Mouse (Mus musculus): ENCODE data around the gene Gm49396.
A peak's percentile ranks its signal among the peaks of the same experiment; 100 is the strongest.

Gene Gm49396

DNA sequence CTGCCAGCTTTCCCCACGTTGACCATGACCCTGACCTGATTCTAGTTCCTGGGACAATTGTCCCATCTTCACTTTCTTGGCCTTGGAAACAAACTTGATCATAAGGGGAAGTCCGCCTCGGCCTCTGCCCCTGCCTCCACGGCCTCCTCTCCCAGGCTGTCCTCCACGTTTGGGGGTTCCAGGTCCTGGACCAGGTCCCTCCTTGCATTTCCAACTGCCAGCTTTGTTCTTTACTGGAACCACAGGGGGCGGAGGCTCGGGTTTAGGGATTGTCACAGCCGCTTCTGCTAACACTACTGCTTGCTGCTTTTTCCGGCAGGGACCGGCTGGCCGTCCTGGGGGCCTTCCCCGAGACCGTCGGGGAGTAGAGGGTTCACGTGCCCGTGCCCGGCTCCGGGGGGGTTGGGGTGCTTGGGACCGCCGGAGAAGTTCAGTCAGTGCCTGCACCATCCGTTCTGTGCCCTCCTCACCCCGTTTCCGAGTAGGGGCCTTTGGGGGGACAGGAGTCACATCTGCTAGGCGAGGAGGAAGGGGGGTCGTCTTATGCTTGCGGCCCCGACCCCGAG lies 23.4 kb downstream of the Gm49396 start:
- no peak for DNase-seq (ENCODE audit: extremely low read depth, low read depth)

DNA sequence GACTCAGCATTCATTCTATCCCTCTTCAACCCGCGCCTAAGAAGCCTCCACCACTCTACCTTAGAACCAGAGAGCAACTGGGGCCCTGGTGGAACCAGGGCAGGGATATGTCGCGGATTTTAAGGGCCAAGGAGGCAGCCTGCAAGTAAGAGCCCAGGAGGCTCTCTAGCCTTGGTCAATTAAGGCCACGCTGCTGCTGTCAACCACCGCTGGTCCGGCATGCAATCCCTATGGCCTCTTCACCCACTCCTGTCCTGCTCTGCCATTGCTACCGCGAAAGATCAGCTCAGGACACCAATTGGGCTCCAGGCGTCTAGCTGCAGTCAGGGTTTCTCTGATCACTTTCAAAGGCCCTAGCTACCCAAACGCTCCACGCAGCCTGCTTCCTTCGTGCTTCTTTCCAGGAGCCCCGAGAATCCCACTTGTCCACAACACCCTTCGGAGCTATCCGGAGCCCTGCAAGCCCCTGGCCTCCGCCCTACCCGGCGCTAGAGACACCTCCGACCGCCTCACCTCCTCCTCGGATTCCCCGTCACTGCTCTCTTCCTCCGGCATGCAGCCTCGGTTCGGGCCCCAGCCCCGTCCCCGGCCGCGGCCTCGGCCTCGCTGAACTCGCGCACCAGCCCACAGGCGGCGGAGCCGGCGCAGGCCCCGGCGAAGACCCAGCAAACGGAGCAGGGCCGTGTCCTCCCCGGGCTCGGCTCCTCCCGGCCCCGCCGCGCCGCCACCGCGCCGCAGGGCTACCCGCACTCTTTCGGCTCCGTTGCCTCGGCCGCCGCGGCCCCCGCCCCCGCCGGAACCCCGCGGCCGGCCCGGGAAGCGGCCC lies 24.9 kb downstream of the Gm49396 start:
- no peak for DNase-seq (ENCODE audit: extremely low read depth, low read depth)

DNA sequence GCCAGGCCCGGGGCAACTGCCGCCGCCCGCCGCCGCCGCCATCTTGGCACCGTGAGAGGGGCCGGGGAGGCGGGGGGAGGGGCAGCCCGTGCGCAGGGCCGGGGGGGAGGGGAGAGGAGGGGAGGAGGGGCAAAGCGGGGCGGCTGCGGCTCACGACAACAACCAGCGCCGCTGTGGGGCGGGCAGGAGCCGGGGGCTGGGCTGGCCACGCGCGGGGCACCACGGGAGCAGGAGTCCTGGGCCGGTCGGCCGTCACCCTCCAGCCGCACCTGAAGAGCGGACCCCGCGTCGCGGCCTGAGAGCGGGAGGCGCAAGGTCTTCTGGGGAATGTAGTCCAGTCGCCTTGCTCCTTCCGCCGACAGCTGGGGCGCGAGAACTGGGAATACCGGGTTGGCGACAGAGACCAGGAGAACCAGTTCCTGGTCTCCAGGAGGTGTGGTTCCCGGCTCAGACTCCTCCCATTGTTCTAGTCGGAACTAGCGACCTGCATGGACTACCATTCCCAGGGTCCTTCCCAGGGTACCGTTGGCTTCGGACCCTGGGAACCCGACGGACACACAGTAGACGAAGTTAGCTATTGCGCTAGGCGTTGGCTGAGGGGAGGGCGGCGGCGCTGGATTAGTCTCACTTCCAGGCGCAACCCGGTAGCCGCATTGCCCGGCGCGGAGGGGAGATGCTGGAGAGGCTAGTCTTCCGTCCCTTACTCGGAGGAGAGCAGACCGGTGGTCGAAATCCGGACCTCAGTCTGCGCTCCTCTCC lies 25.7 kb downstream of the Gm49396 start, which contains the start of gene Kmt2b:
Gene Kmt2b, minus strand, starts transcription at position 51 of the 759 bp plus-strand sequence.
- DNase-seq (ENCODE audit: extremely low read depth, low read depth): peak; percentile 92

DNA sequence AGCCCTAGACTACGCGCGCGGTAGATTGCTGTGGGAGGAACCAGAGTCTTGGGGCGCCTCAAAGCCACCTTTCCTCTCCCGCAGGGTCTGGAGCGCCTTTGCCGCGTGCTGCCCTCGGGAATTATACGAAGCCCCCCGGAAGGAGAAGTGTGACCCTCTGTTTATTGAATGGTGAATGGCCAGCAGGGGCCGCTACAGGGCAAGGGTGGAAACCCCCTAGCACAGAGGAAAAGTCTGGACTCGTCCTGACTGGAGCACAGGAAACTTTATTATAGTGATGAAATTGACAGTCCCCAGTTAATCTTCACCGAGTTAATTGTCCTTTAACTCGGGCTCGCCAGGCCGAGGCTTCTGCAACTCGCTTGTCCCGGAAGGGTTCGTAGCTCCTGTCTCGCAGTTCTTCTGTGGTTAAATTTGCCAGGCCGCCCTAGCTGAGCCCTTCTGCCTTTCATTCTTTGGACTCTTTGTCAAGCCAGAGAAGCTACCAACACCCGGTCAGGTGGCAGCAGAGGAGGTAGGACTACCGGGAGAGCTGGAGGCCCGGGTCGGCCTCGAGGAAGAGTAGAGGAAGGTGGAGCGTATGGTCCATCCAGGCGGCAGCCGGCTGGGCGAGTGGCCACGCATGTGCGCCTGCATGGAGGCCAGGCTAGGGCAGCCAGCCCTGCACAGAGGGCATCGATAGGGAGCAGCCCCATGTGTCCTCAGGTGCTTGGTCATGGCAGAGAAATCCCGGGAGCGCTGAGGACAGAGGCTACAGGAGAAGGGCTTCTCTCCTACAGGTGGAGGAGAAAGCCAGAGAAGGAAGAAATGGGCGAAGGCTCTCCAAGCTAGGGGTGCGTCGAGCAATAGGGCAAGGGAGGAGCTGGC lies 26.5 kb downstream of the Gm49396 start:
- DNase-seq (ENCODE audit: extremely low read depth, low read depth): peak; percentile 57

DNA sequence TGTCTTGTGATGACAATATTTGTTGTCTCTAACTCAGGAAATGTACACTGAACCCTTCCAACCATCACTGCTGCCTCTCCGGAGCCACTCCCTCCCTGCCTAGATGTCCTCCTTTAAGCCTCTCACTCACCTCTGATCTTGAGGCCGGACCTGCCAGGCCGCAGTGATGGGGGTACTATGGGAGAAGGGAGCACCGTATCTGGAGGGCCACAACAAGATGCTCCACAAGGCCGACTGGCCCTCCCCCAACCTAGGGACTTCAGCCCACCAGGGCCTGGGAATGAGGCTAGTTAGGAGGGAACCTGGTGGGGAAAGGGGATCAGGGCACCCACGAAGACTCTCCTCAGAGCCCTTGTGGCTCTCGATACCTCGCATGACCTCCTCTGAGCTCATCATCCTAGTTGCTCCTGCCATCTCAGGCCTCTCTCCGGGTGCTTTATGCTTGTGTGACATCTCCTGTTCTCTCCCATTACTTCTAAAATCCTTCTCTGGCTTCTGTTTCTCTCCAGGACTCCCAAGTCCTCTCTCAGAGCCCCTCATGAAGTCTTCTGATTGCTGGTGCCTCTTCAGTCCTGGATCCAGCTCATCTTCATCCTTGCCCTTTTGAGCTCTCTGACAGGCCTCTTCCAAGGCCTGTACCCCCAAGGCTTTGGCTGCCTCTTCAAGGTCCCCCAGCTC lies 27.9 kb downstream of the Gm49396 start:
- DNase-seq (ENCODE audit: extremely low read depth, low read depth): no peak

DNA sequence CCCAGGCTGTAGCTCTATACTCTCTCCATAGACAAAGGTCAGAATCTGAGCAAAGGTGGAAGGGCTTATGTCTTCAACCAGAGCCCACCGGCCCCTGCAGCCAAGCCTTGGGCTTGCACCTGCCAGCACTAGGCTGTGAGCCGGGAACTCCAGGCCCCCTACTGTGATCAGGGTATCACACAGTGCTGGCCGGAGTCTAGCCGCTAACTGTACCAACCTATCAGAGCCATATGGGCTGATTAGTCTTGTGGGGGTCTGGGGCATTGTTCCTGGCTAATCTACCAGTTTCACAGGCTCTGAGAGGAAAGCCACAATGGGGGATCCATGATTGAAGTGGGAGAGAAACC lies 28.4 kb downstream of the Gm49396 start:
- no peak for DNase-seq (ENCODE audit: extremely low read depth, low read depth)

DNA sequence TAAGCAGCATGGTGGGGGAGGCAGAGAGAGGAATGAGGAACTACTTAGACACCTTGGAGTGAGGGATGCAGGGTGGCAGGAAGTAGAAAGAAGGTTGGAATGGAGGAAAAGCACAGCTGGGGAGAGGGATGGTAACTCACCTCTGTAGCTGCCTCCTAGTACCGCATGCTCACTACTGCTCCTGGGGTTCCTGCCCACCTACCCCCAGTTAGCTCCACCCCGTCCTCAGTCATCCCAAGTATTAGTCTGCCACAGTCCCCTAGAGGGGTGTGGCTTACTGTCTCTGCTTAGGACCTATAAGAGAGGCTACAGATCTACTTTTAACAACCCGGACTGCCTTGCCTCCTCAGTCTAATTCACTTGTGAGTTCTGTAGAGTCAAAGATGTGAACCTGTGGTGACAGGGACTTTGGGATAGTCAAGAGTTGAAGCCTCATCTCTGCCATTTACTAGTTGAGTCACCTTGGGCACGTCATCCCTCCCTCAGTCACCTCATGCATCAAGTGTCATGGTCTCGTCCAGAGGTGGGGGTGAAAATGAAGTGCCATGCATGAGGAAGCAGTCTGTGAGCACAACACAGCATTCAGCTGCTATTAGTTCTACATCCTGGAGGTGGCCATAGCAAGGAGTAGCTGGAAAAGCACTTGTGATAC lies 29.8 kb downstream of the Gm49396 start:
- peak; percentile 81 for DNase-seq (ENCODE audit: extremely low read depth, low read depth)

DNA sequence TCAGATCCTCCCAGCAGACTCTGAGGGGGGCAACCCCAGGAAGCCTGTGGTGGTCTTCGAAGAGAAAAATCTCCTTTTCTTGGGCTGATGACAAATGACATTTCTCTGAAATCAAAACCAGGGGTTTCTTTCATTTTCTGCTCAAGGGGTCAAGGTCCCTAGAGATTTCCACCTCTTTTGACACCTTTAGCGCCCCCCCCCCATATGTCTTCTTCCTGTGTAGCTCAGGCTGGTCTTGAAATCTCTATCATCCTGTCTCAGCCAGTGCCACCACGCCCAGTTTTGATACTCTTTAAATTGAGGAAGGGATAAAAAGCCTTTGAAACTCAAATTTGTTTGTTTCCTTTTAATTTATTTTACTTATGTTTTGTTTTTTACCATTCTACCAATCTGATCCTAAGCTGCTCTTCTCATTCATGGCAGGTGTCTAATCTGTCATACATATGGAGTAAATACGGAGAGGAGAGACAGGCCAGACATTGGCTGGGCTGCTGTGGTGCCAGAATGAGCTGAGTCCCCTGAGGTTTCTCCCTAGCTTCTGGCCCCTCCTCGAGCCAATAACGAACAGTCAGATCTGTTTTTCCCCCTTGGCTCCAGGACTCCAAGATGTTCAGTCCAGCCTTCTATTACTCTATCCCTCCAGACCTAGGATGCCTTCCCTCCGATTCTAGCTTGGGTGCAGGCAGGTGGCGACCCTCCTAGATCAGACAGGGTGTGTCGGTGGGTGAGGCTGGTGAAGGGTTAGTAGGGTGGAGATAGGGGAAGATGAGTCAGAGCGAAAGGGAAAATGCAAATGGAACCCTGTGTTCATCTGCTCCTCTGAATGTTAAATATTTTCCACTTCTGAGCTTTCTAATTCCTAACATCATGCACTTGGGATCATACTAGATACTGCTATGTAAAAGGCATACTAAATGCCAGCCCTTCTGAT lies 30.7 kb downstream of the Gm49396 start:
- DNase-seq (ENCODE audit: extremely low read depth, low read depth): no peak

DNA sequence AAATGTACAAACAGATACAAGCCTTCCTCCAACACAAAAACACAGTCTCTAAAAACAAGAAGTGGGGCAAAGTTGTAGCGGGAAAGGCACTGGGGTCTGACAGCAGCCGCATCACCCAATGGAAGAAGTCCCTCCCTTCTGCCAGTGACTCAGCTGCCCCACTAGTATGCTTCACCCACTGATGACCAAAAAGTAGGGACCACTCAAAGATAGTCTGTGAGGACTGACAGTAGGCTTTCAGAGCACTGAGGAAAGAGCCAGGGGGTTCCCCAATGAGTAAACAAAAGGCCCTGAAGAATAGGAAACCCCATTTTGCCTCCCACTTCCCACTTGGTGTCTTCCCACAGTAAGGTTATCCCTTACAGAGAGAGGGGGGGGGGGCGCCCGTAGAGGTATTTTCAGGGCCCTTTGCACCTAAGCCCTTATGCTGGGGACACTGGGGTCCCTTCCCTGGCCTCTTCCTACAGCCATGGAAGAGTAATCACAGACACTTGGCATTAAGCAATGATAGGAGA lies 31.4 kb downstream of the Gm49396 start:
- peak; percentile 36 for DNase-seq (ENCODE audit: extremely low read depth, low read depth)

DNA sequence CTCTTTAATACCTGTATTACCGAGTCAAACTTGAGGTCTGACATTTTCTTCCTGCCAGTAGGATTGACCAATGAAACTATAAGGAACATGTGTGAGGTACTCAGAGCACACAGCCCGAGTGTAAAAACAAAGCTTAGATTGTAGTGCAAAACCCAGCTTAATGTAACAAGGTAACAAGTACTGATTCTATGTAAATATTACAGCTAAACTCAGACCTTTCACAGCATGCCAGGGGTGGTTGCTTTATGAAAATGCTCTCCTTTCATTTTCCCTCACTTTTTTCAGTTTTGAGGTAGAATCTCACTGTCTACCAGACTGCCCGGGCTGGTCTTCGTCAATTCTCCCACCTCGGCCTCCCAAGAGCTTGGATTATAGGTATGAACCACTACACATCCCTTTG lies 32.9 kb downstream of the Gm49396 start:
- DNase-seq (ENCODE audit: extremely low read depth, low read depth): no peak

DNA sequence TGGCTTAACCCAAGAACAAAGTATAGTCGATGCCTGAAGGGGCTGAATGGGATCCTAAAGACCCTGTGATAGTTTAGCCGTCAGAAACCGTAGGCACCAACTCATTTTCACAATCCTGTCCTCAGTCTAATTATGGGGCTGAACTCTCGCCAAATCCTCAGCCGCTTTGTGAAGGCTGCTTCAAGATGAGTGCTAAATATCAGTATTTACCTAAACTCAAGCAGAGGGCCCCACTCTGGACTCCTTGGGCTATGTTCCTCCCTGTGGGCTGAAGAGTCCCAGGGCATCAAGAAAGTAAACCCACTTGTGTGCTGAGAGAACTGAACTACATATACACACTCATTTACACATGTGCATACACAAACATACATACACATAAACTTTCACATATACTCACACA lies 33.7 kb downstream of the Gm49396 start:
- no peak for DNase-seq (ENCODE audit: extremely low read depth, low read depth)

DNA sequence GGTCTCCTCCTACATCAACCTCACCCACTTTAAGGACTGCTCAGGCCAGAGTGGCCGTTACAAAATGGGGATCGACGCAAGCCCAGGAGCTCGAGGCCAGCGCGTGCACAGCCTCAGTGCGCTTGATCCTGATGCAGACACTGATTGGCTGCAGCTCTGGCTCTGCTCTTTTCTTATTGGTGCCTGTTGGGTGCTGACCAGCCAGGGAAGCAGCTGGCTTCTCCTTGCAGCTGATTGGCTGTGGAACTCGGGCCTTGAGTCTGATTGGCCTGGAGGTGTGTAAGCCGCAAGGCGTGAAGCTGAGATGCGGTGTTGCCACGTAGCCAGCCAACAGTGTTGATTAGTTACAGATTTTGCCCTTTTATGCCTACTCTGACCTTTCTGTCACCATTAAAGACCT lies 35.6 kb downstream of the Gm49396 start, which contains the start of gene Zbtb32:
Gene Zbtb32, minus strand, starts transcription at position 124 of the 400 bp plus-strand sequence.
- DNase-seq (ENCODE audit: extremely low read depth, low read depth): no peak

DNA sequence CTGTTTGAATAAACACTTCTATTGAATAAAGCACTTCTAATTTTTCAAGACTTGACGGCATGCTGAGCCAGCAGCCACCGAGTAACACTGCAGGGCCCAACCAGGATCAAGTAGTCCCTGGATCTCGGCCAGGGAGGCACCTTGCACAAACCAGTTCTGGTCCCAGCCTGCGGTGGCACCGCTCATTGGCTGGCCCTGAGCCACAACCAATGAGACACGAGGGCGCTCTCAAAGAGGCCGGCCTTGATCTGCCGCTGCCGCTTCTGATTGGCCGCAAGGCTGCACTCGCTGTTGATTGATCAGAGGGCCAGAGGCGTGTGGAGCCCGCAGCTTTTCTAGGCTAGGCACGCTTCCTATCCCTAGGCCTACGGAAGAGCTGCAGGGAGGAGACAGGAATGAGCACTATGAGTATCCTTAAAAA lies 36.8 kb downstream of the Gm49396 start:
- DNase-seq (ENCODE audit: extremely low read depth, low read depth): peak; percentile 96

DNA sequence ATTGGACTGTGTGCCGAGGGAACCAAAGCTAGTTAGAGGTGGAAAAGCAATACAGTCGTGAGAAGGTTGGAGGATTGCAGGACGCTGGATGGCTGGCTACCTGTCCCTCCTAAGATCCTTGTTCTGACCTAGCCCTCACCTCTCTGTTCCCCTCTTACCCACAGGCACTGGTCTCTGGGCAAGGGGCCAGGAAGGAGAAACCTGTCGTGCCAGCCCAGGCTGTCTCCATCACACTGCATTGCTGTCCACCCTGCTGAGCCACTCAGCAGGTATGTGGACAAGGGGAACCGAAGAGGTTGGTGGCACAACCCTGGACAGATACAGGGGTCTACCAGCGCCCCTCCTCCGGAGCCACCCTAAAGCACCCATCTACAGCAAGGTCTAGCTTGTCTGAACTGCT lies 37.5 kb downstream of the Gm49396 start:
- no peak for DNase-seq (ENCODE audit: extremely low read depth, low read depth)

DNA sequence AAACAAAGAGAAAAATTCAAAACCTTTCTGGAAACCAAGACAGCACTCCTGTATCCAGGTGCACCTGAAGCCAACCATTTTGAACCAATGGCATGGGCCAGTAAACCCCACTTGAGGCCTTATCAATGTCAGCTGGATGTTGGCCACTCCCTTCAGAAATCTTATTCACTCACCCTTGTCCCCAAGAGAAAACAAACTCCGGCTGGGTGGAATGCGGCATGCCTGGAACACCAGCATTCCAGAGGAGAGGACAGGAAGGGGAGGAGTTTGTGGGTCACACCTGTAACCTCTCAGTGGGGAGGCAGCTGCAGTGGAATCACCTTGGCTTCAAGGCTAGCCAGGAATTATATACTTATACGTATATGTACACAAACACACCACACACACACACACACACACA lies 39.4 kb downstream of the Gm49396 start:
- DNase-seq (ENCODE audit: extremely low read depth, low read depth): no peak

DNA sequence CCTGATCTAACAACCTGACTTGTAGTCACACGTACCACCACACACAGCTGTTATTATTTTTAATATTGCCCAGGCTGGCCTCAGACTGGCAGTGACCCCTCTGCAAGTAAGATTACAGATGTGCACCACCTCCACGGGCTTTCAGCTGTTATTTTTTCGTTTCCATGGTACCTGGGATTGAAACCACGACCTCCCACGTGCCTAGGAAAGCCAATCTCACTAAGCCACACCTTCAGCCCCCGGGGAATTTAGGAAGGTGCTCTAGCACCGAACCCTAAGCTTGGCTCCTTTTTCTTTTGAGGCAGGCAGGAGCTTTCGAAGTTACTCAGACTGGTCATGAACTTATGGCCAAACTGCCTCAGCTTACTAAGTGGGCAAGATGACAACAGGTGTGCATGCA lies 41.3 kb downstream of the Gm49396 start:
- DNase-seq (ENCODE audit: extremely low read depth, low read depth): no peak

DNA sequence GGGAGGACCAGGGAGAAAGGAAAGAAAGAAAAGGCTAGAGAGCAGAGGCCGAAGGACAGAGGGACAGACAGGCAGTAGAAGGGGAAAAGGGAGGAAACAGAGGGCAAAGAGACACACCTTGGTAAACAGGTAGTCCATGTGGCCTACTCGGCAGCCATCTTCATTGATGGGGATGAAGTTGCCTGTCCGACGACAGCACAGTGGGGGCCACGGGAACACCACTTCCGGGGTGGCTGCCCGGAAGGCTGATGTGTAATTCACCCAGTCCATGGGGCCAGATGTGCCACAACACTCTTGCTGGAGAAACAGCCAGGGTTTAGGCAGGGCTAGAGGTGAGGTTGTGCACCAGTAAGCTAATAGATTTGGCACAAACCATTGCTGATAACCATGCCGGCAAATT lies 41.8 kb downstream of the Gm49396 start:
- DNase-seq (ENCODE audit: extremely low read depth, low read depth): no peak

DNA sequence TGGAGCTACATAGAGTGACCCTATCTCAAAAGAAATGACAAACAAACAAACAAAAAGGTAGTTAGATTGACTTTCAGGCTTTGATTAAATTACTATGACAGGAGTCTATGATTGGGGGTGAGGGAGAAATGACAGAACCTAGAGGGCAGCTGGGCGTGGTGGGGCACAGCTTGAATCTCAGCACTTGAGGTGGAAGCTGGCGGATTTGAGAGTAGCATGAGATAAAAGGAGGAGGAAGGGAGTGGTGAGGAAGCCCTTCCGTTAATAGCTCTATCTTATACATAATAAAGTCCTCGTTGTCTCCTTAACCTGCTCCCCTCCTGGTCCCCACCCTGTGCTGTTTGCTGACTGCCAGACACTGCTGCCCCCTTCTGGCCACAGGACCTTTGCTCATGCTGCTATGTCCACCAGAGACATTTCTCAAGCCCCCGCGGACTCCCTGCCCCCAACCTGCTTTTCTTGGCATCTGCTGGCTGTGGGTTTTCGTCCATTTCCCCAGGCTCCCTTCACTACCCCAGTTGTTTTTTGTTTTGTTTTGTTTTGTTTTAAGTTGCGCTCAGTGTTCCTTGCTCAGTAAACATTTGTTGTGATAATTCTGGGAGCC lies 44.7 kb downstream of the Gm49396 start:
- DNase-seq (ENCODE audit: extremely low read depth, low read depth): peak; percentile 35

DNA sequence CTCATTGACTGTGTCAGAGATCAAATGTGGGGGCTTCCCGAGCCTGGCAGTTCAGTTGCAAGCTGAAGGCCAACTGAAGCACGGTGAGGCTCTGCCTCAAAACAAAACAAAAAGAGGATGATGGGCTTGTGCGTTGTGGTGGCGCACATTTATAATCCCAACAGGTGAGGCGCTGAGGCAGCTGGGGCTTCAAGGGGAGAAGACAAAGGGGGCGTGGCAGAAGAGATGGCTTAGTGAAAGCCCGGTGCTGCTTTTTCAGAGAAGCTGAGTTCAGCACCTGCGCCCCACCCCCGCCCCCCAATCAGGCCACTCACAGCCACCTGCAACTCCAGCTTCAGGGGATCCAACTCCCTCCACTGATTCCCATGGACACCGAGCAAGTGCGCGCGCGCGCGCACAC lies 45.3 kb downstream of the Gm49396 start:
- no peak for DNase-seq (ENCODE audit: extremely low read depth, low read depth)
